Mouse (Mus musculus) thymus, adult 2 months (tissue): Measurements from ENCODE around the gene Slc48a1.

Experiments used
- CTCF ChIP-seq: fragments of 200-500 bp; IDR thresholded peaks from 2 replicates; pipeline ENCODE4 v1.5.1; 2012; ENCODE audit warnings: mild to moderate bottlenecking, control low read depth, low read length, moderate library complexity, borderline replicate concordance; ENCODE audit not compliant: control insufficient read depth, poor library complexity, insufficient read depth; ENCODE audit errors: extremely low read depth
- POLR2A ChIP-seq: fragments of 200-500 bp; IDR thresholded peaks from 2 replicates; pipeline ENCODE4 v1.6.1; 2012; ENCODE audit warnings: mild to moderate bottlenecking, low read length, control low read depth, moderate library complexity; ENCODE audit not compliant: control insufficient read depth, poor library complexity, insufficient read depth; ENCODE audit errors: extremely low read depth

DNA sequence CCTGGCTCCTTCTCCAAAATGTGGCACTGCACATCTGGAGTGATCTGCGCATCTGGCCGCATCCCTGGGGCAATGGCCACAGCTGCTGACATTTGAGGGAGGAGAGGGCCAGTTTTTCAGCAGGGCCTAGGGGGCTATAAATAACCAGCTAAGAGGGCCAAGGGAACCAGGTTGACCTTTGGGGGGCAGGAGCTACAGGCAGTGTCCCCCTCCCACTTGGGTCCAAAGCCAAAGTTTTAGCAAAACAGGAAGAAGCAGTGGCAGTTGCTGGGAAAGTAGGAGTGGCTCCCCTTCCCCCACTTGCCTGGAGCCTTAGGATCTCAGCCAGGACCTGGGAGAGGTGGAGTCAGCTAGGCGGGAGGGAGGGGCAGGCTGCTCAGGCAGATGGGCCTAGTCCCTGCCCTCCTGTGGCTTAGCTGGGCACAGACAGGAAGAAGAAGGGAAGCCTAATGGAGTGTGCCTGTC, 61.7 kb downstream of the Slc48a1 start:
- no peak for TF ChIP-seq CTCF
- TF ChIP-seq POLR2A: no peak
